Mouse (Mus musculus): Measurements from ENCODE around the gene Isca1. TPM values are rescaled to one million over a fixed set of nuclear protein-coding genes. Genes with fewer than 3 reads are reported as not detected.
"Not testable (repeated sequence)": the region's sequence is repeated elsewhere in the genome, so short reads cannot be mapped to it uniquely, and the experiment has no call there.

Isca1 gene
- polyA plus RNA-seq, 1 experiment from 2014 or later: 126 TPM

GRCm38 (mm10) chr13:59741697-59742096, 27.9 kb downstream of the Isca1 start:
- WGBS: 83% methylated on average over 10 of the region's 10 CpGs
- Histone ChIP-seq H3K4me3 (no peak overlapping the region), H3K27ac (no peak overlapping the region), H3K9me3 (no peaks in the 10 kb centered on the region), H3K27me3 (replicated peaks) (no peaks in the 10 kb centered on the region), H3K4me2 (replicated peaks) (no peak overlapping the region), H3K36me3 (no peaks in the 10 kb centered on the region), H3K4me1 (no peaks in the 10 kb centered on the region), H3K9ac (no peak overlapping the region)
- ATAC-seq (ENCODE audit: low FRiP score, low read depth): no peak

GRCm38 (mm10) chr13:59741096-59741495, 28.5 kb downstream of the Isca1 start:
- no peak for ATAC-seq (ENCODE audit: low FRiP score, low read depth)
- Histone ChIP-seq H3K36me3 (no peaks in the 10 kb centered on the region), H3K27ac (no peak overlapping the region), H3K9ac (no peak overlapping the region), H3K9me3 (no peaks in the 10 kb centered on the region), H3K4me3 (no peak overlapping the region), H3K27me3 (replicated peaks) (no peaks in the 10 kb centered on the region), H3K4me2 (replicated peaks) (no peak overlapping the region), H3K4me1 (no peaks in the 10 kb centered on the region)
- WGBS: 95% methylated on average over 11 of the region's 11 CpGs

- H3K36me3 ChIP-seq: no peaks in the 10 kb centered on the region
- no peak overlapping the region for H3K9ac ChIP-seq
- peaks cover 4% of the 10 kb centered on the region; the same call in 1 of the 2 replicates for H3K4me1 ChIP-seq
- H3K4me2 ChIP-seq (replicated peaks): no peak overlapping the region
- no peaks in the 10 kb centered on the region for H3K9me3 ChIP-seq
- WGBS: 88% methylated on average over 4 of the region's 4 CpGs
- no peak overlapping the region for H3K4me3 ChIP-seq
- H3K27ac ChIP-seq: no peak overlapping the region
- no peak for ATAC-seq (ENCODE audit: low FRiP score, low read depth)
- no peaks in the 10 kb centered on the region for H3K27me3 ChIP-seq (replicated peaks)
Observed at GRCm38 (mm10) chr13:59739397-59739796, 30.2 kb downstream of the Isca1 start.

- Histone ChIP-seq H3K4me2 (replicated peaks) (no peak overlapping the region), H3K4me3 (no peak overlapping the region), H3K9me3 (no peaks in the 10 kb centered on the region), H3K27ac (no peak overlapping the region), H3K4me1 (peaks cover 4% of the 10 kb centered on the region; the same call in 1 of the 2 replicates), H3K9ac (no peak overlapping the region), H3K27me3 (replicated peaks) (no peaks in the 10 kb centered on the region), H3K36me3 (no peaks in the 10 kb centered on the region)
- ATAC-seq (ENCODE audit: low FRiP score, low read depth): no peak
- WGBS: 80% methylated on average over 2 of the region's 2 CpGs
Observed at GRCm38 (mm10) chr13:59738455-59738854, 31.2 kb downstream of the Isca1 start.

GRCm38 (mm10) chr13:59735190-59735589, 34.4 kb downstream of the Isca1 start:
- peaks cover 4% of the 10 kb centered on the region; the same call in 1 of the 2 replicates for H3K4me1 ChIP-seq
- H3K9me3 ChIP-seq: no peaks in the 10 kb centered on the region
- H3K36me3 ChIP-seq: no peaks in the 10 kb centered on the region
- no peak overlapping the region for H3K4me3 ChIP-seq
- H3K27me3 ChIP-seq (replicated peaks): no peaks in the 10 kb centered on the region
- H3K27ac ChIP-seq: no peak overlapping the region
- H3K4me2 ChIP-seq (replicated peaks): no peak overlapping the region
- WGBS: 43% methylated on average over 3 of the region's 3 CpGs
- H3K9ac ChIP-seq: no peak overlapping the region
- no peak for ATAC-seq (ENCODE audit: low FRiP score, low read depth)

GRCm38 (mm10) chr13:59734347-59734746, 35.3 kb downstream of the Isca1 start:
- not testable (repeated sequence) for H3K27me3 ChIP-seq (replicated peaks); H3K9ac ChIP-seq; H3K9me3 ChIP-seq; ATAC-seq (ENCODE audit: low FRiP score, low read depth); H3K4me3 ChIP-seq; H3K27ac ChIP-seq; H3K36me3 ChIP-seq; H3K4me1 ChIP-seq; H3K4me2 ChIP-seq (replicated peaks)
- WGBS: 45% methylated on average over 6 of the region's 6 CpGs

- ATAC-seq (ENCODE audit: low FRiP score, low read depth): no peak
- H3K27ac ChIP-seq: no peak overlapping the region
- 89% methylated on average over 4 of the region's 4 CpGs for WGBS
Observed at GRCm38 (mm10) chr13:59733936-59734335, 35.7 kb downstream of the Isca1 start.

GRCm38 (mm10) chr13:59731652-59732051, 38.0 kb downstream of the Isca1 start, which contains the start of gene Spata31d1d:
Gene Spata31d1d (minus strand): TSS chr13:59731752.
- no peaks in the 10 kb centered on the region for H3K9me3 ChIP-seq
- 47% methylated on average over 7 of the region's 7 CpGs for WGBS
- no peak within 1 kb of the TSS for H3K27ac ChIP-seq

More at GRCm38 (mm10) chr13:59733936-59734335, 35.7 kb downstream of the Isca1 start:
- Histone ChIP-seq H3K27me3 (replicated peaks) (no peaks in the 10 kb centered on the region), H3K9ac (no peak overlapping the region), H3K36me3 (no peaks in the 10 kb centered on the region), H3K4me3 (no peak overlapping the region), H3K9me3 (no peaks in the 10 kb centered on the region), H3K4me1 (peaks cover 4% of the 10 kb centered on the region; the same call in 1 of the 2 replicates), H3K4me2 (replicated peaks) (no peak overlapping the region)

GRCm38 (mm10) chr13:59728378-59729093, 41.1 kb downstream of the Isca1 start:
- 29% methylated on average over 7 of the region's 7 CpGs for WGBS
- Histone ChIP-seq H3K9me3 (no peaks in the 10 kb centered on the region), H3K4me1 (peaks cover 6% of the 10 kb centered on the region; the same call in 1 of the 2 replicates), H3K27ac (no peak overlapping the region), H3K4me2 (replicated peaks) (no peak overlapping the region), H3K27me3 (replicated peaks) (no peaks in the 10 kb centered on the region; the same call in 1 of the 2 replicates), H3K4me3 (no peak overlapping the region), H3K36me3 (no peaks in the 10 kb centered on the region), H3K9ac (no peak overlapping the region)
- peak; percentile 80 for ATAC-seq (ENCODE audit: low FRiP score, low read depth)

More at GRCm38 (mm10) chr13:59731652-59732051, 38.0 kb downstream of the Isca1 start, which contains the start of gene Spata31d1d:
- no peak for ATAC-seq (ENCODE audit: low FRiP score, low read depth)
- Histone ChIP-seq H3K27me3 (replicated peaks) (no peaks in the 10 kb centered on the region), H3K36me3 (no peaks in the 10 kb centered on the region), H3K9ac (no peak within 1 kb of the TSS), H3K4me1 (peaks cover 4% of the 10 kb centered on the region), H3K4me3 (no peak within 1 kb of the TSS), H3K4me2 (replicated peaks) (no peak within 1 kb of the TSS)

- no peak for ATAC-seq (ENCODE audit: low FRiP score, low read depth)
- WGBS: 37% methylated on average over 29 of the region's 29 CpGs
- no peaks in the 10 kb centered on the region for H3K36me3 ChIP-seq
- no peak overlapping the region for H3K9ac ChIP-seq
- H3K4me1 ChIP-seq: peaks cover 6% of the 10 kb centered on the region; the same call in 1 of the 2 replicates
- no peaks in the 10 kb centered on the region for H3K9me3 ChIP-seq
- H3K27ac ChIP-seq: no peak overlapping the region
- no peak overlapping the region for H3K4me3 ChIP-seq
- H3K27me3 ChIP-seq (replicated peaks): no peaks in the 10 kb centered on the region; the same call in 1 of the 2 replicates
- peak overlapping the region; percentile 45 for H3K4me2 ChIP-seq (replicated peaks)
Observed at GRCm38 (mm10) chr13:59726139-59726867, 43.3 kb downstream of the Isca1 start.

- not testable (repeated sequence) for H3K4me3 ChIP-seq; H3K4me2 ChIP-seq (replicated peaks); H3K9me3 ChIP-seq; H3K4me1 ChIP-seq; H3K36me3 ChIP-seq; ATAC-seq (ENCODE audit: low FRiP score, low read depth); H3K27ac ChIP-seq; H3K9ac ChIP-seq; H3K27me3 ChIP-seq (replicated peaks)
- WGBS: 84% methylated on average over 1 of the region's 1 CpGs
Observed at GRCm38 (mm10) chr13:59722089-59722488, 47.5 kb downstream of the Isca1 start.

GRCm38 (mm10) chr13:59719475-59719874, 50.1 kb downstream of the Isca1 start:
- Histone ChIP-seq H3K9me3 (no peaks in the 10 kb centered on the region), H3K4me2 (replicated peaks) (no peak overlapping the region), H3K4me3 (no peak overlapping the region), H3K27ac (no peak overlapping the region), H3K4me1 (no peaks in the 10 kb centered on the region), H3K27me3 (replicated peaks) (no peaks in the 10 kb centered on the region), H3K9ac (no peak overlapping the region), H3K36me3 (no peaks in the 10 kb centered on the region)
- WGBS: 100% methylated on average over 1 of the region's 1 CpGs
- no peak for ATAC-seq (ENCODE audit: low FRiP score, low read depth)

Data from neural tube, embryonic 12.5 days (tissue).